Mouse (Mus musculus) CD8-positive naive resting alpha-beta T cell, adult 2 months (primary cell): ENCODE results near the gene Rps6kl1.

ENCODE experiments used
- DNase-seq, 2 experiments: peaks; one replicate each; pipeline ENCODE4 v3.0.0; 2022; ENCODE audit warnings: low read depth in 2 of 2, low spot score in 2 of 2

Gene Rps6kl1

DNA sequence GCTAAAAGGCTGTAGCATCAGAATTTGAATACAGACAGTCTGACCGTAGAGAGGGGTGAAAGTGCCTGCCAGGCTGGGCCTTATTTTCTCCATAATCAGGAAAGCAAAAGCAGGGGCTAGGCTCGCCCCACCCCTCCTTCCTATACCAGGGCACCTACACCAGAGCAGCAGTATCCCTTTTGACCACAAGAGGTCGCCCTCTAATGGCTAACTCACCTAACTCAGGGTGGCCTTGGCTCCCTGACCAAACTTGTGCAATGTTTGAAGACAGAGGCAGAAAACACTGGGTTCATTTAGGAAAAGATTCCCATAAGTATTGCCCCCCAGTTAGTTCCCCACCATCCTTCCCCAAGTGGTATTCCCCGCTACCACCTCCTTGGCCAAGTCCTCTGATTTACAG is 8.3 kb downstream of the Rps6kl1 start:
- DNase-seq = peak; percentile 69 to 78

DNA sequence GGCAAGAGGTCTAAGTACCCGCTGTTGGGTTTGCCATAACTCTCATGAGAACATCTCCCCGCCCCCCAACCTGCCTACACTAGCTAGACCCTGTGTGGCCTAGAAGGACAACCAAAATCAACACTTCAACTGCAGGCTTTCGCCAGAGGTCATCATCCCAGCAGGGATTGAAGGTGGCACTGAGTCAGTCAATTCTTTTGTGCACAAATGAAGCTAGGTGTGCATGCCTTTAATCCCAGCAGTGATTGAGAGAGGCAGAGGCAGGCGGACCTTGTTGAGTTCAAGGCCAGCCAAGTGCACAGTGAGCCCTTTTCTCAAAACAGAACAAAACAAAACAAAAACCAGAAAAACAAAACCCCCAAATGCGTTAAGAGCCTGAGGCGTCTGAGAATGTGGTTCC is 10.0 kb downstream of the Rps6kl1 start:
- no peak for DNase-seq

DNA sequence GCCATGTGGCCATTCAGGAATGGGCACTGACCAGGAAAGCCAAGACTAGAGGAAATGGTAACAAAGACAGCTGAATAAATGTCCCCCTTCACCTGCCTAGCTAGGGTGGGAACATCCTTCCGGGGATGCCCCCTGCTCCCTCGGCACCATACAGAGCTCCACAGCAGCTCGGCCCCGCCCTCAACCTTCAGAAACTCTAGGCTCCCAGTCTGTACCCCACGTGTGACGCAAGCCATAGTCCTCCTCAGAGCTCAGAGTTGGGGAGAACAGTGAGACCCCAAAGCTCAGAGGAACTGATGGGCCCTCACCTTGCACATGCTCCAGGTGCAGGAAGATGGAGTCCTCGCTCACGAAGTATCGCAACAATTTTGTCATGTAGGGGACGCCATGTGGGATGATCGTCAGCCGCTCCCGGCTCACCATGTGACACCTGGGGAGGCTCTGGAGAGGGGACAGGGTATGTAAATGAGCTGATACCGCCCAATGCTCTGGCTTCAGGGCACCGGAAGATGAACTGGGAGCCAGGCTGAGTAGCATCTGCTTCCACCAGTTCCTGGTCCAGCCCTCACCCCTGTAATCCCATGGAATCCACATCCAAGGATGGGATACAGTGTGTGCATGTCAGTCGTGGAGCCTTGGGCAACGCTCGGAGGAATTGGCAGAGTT is 10.9 kb downstream of the Rps6kl1 start:
- DNase-seq = peak in 1 of 2 experiments; percentile 33

DNA sequence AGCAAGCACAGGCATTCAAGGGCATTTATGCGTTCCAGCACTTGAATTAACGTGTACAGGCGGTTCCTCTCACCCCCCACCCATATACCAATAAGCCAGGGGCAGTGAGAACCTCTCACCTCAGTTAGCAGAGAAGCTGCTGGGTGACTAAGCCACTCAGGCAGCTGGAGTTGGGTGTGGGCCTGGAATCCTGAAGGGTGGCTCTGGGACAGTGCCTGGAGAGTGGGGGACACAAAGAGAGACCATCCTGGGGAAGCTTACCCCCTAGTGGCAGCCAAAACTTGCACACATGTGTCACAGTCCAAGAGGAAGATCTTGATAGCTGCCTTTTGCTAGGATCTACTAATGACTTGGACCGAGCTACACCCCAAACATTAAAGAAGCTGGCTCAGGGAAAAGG is 14.4 kb downstream of the Rps6kl1 start:
- no peak for DNase-seq

DNA sequence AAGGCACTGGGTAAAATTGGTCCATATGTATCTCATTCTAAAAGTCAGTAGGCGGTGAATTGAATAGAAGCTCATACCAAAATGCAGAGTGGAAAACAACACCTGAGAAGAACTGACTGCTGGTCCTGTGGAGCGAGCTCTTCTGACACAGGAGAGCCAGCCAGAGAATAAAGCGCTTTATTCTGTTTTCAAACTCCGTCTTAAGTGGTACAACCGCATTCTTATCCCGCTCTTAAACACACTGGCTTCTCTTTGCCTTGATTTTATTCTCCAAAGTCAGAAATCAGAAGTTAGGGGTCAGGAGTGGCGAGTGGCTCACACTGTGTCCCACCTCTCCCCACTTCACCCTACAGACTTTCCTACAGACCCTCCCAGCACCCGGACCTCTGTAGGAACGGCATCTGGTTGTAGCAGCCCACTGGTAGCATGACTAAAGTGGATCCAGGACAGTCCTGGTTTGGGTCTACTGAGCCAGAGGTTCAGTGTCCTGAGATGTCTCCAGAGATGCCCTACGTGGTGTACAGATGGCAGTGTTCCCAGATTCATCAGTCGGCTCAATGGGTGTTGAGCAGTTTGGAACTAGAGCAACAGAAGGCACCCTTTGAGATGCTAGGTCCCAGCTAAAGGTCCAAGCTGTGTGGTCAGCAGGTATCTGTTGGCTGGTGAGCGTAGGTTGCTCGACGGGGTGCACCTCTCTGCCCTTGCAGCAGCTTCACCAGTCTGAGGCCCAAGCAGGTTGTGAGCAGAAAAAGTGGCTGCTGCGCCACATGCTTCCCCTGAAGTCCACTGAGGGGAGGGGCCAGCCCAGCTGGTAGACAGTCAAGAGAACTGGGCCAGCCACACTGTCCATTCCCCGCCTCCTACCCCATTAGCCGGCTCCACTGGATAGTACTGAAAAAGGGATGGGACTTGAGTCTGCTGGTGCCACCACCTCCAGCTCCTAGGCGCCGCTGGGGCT is 15.3 kb downstream of the Rps6kl1 start:
- no peak for DNase-seq

DNA sequence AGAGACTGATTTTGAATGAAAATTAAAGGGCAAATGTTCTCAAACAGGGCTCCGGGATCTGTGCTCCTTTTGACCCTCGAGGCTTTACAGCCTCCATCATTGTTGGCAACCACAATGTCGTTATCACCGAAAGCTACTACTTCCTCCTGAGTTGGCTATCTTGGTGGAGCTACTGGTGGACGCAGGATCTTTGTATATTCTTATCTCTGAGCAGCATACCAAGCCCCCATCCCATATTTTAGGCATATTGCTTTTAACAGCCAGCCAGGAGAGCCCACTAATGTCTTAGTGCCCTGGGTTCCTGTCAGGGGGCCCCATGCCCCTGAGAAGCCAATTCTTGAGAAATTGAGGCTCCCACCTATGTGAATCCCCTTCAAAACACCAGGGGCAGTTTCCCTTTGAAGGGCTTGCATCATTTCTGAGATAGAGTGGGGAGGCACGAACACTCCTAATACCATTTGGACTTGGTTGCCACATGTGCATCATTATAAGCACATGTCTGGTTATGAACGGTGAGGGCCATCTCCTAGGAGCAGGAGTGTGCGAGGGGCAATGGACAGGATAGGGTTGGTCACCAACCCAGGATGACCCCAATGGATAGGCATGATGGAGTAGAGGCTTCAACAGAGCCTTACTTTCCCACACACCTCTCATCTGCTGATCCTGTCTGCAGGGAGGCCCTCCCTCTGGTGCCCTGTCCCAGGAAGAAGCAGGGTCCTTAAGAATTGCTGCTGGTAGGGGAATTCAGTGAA is 16.8 kb downstream of the Rps6kl1 start:
- DNase-seq = no peak

DNA sequence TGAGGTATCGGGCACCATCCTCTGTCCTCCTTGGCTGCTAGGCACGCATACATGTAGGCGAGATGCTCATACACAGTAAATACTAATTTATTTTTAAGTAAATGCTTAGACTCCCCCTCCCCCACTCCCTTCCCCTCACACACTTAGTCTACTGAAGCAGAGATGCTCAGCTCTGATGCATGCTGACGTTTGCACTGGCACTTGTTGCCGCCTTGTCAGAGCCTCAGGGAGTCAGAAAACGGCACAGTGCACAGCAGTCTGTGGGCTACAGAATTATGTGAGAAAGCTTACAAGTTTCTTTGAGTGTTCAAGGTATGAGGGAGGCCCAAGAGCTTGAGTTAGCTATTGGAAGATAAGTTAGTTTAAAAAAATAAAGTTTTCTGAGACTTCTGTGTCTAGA is 19.7 kb downstream of the Rps6kl1 start:
- DNase-seq = no peak

DNA sequence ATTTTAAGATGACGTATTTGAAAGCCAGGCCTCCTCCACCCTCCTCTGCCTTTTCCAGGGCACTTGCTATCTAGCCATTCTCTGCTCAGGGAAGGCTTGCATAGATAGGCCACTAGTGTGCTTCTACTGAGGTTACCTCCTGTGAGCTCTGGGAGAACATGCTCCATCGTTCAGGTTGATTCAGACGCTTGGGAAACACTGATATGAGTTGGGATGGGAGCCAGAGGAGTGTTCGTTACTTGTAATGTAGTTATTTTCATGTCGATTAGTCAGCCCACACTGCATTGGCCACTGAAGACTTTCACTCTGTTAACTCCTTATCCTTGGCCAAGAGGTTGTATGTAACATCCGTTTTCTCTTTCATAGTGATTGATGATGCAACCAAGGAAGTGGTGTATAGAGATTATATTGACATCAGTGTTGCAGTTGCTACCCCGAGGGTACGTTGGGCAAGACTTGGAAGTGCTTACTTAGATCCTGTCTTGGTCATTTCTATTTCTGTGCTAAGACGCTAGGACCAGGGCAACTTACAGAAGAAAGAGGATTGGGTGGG is 21.6 kb downstream of the Rps6kl1 start:
- no peak for DNase-seq

DNA sequence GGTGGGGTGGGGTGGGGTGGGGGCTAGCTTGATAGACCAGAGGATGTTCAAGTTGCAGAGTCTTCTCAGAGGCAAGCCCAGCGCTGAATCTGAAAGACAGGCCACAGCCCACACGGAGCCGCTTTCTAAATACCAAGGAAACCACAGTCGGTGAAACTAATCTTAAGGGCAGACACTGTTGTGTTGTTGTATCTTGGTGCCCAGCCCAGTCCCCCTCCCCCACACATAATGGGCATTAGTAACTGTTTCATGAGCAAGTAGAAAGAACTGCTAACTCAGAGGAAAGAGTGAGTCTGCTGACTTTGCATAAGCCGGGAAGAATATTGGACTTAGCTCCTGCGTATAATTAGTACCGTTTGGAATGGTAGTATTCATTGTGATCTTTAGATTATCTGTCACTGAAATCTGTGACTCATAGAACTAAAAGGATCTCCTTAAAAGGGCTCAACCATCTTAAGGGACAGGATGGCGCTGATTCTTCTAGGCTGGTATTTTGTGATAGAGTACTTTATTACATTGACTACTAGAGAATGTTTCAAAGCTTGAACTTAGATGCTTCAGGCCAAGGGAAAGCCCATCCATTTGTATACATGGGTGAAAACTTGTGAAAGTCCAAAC is 24.0 kb downstream of the Rps6kl1 start:
- DNase-seq = no peak

DNA sequence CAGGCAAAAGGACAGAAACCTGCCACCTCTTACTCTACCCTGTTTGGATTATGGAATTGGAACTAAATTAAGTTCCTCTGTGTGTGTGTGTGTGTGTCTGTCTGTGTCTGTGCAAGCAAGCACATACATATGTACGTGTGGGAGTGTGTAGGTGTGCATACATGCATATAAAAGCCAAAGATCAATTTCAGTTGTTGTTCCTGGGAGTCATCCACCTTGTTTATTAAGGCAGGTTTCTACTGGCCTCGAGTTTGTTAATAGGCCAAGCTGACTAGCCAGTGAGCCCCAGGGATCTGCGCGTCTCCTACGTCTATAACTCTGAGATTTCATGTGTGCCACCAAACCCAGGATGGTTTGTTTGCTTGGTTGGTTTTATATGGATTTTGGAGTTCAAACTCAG is 26.3 kb downstream of the Rps6kl1 start:
- no peak for DNase-seq

DNA sequence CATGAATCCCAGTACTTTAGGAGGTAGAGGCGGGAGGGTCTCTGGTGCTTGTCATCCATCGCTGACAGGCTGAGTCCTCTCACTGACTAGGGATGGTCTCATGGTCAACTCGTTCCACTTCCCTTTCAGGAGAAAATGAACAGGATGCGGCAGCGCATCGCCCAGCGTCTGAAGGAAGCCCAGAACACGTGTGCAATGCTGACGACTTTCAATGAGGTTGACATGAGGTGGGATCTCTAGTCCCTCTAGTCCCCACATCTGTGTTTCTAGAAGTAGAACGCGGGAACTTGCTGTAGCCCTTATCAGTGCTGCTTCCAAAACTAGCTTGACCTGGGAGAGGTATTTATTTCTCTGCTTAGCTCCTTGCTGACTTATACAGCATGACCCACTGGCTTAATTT is 27.4 kb downstream of the Rps6kl1 start:
- DNase-seq = no peak

DNA sequence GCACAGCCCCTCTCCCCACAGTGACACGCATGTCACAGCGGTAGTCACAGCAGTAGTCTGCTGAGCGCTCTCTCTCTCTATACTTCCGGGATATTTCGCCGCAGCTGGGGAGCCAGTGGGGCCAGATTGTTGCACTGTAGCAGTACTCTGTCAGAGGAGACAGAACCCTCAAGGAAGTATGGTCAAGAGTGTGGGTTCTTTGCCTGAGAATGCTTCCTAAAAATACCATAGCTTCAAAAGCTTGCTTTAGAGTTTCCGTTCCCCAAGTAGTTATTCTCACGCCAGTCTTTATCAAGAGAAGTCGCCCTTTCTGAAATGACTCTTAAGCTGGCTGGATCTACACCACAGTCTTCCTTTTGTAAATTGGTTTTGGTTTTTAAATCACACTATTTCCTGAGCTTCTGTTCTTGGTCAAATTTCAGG is 27.9 kb downstream of the Rps6kl1 start:
- peak; percentile 15 to 35 for DNase-seq

DNA sequence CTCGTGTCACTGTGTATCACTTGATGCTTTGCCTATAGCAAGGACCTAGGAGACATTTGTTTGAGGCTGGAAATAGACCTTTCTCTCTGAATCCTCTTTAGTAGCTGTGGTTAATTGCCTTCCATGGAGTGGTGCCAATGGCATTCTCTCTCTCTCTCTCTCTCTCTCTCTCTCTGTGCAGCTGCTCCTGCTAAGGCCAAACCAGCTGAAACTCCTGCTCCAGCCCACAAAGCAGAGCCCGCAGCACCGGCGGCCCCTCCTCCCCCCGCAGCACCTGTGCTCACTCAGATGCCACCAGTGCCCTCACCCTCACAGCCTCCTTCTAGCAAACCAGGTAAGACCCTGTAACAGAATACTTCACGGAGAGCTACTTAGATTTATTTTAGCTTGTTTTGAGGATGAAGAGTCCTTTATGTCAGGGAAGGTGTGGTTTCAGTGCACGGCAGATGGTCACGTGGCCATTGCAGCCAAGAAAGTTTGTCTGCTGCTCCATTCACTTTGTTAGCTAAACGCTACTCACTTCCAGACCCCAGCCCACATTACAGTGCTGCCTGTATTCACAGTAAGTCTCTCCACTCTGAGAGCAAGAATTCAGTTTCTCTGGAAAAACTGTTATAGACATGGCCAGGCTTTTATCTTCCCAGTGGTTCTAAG is 29.1 kb downstream of the Rps6kl1 start:
- no peak for DNase-seq

DNA sequence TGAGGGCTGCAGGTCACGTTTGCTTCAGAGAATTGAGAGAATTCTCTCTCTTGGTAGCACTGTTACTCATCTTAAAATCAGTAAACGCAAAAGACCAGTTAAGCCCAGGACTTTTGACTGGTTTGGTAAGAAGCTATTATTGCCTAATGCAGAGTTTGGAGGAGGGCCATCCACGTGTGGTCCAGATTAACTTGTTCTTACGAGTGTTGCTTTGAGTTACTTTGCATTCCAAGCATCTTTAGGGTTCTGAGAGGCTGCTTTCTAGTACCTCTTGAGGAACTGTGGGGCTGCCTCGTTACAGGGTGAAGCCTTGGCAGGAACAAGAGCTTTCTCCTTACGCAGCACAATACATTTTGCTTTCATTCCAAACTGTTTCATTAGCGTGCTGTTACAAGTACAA is 35.4 kb downstream of the Rps6kl1 start:
- no peak for DNase-seq

DNA sequence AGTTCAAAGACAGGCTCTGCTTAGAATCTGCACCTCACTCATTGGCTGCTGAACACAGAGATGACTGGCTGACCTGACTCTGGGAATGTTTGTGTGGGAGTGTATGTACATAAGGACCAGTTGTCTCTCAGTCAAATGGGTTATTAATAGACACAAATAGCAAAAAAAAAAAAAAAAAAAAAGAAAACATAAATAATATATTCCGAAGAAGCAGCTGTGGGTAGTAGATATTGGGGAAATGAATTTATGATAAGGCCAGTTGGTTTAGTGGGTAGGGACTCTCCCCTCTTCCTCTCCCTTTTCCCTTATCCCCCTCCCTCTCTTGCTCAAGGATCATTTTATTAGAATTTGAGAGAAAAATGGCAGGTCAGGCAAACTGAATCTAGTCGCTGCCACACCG is 37.1 kb downstream of the Rps6kl1 start:
- DNase-seq = no peak

DNA sequence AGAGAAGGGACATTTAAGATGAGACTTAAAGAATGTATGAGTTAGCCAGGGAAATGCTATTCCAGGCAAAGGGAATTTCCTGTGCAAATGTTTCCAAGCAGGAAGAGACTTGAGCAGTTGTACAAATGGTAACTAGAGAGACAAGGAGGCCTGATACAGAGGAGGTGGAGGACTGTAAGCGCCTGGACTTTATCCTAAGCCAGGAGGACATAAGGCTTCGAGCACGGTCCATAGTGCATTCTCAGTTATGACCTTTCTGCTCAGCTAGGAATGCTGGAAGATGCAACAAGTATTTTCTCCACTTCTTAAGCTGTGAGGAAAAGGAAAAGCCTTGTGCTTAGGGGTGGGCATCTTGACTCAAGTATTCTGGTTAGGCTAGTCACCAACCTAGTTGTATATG is 37.7 kb downstream of the Rps6kl1 start:
- DNase-seq = no peak

DNA sequence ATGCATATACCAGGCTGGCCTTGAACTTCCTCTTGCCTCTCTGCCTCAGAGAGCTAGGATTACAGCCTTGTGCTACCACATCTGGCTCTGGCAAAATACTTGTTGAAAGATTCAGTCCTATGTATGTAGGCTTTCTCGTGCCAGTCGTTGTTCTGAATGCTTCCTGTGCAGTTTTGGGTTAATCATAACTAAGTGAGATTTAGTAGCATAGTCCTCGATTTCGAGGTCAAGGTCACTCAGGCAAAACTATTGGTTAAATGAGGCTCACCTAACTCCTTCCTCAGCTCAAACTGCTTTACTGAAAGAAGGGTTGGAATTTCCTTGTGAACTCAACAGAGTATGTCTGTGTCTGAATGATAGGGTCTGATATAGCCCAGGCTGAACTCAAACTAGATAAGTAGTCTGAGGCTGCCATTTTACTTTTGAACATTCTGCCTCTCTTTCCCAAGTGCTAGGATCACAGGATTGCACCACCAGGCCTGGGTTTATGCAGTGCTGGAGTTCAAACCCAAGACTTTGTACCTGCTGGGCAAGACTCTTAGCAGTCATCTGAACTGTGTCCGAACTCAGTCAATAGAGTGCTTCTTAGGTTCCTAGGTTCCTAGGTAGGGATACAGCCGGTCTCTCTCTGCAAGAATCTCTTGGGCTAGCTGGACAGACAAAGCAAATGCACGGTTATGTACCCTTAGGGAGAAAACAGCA is 38.4 kb downstream of the Rps6kl1 start:
- DNase-seq = no peak

DNA sequence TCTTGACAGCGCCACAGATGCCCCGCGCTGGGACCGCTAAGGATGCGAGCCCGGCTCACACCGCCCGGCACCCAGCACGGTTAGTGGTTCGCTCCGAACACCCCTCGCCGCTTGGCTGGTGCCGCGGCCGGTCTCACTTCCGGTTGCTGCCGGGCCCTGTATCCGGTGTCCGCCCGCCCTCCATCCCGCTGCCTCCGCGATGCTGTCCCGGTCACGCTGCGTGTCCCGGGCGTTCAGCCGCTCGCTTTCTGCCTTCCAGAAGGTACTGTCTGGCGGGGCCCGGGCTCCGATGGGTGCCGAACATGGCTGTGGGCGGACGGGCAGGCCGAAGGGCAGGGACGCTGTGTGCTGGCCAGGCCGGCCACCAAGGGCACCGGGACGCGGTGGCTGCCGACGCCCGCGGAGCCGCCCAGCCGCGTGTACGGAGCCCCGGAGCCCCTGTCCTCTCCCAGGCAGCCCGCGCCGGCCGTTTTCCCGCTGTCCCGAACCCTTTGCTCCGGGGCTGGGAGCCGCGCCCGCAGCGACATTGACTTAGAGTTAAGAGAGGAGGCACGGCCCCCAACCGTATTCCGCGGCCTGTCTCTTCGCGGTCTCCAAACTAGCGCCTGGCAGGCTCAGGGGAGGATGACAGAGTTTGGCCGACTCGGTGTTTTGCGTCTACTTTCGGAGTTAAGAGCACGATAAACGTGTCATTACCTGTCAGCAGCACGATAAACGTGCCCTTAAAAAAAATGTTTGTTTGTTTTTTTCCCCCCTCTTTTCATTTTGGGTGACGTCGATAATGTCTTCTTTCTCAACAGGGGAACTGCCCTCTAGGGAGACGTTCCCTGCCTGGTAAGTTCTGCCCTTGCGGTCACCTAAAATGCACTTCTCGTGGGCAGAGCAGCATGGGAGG is 40.1 kb downstream of the Rps6kl1 start, which contains the start of the genes Prox2 and Dlst:
Gene Prox2, minus strand, starts transcription at position 62 of the 895 bp plus-strand sequence.
Gene Dlst, plus strand, starts transcription at position 136 of the 895 bp plus-strand sequence.
- peak; percentile 69 to 79 for DNase-seq
